Mouse (Mus musculus): ENCODE measurements around the gene Pde7b. TPM values are rescaled to one million over a fixed set of nuclear protein-coding genes. Genes with fewer than 3 reads are reported as not detected.

Pde7b gene
- polyA plus RNA-seq, 1 experiment from 2014 or later = 1.5 TPM

GRCm38 (mm10) chr10:20750642-20751251 is 25.9 kb upstream of the Pde7b start:
- H3K4me2 ChIP-seq (ENCODE audit: low read depth) = no peak overlapping the region
- no peak overlapping the region for H3K4me3 ChIP-seq (ENCODE audit: low read depth, low read length)
- no peaks in the 10 kb centered on the region for H3K9me3 ChIP-seq (ENCODE audit: control insufficient read depth, low read length)
- ATAC-seq (ENCODE audit: insufficient read depth, low FRiP score, low TSS enrichment) = no peak
- H3K4me1 ChIP-seq (ENCODE audit: control insufficient read depth, insufficient read depth, low read length) = no peaks in the 10 kb centered on the region
- no peaks in the 10 kb centered on the region for H3K27me3 ChIP-seq (ENCODE audit: control insufficient read depth, insufficient read depth, low read length)
- no peak overlapping the region for H3K27ac ChIP-seq (ENCODE audit: low read depth, low read length)
- H3K9ac ChIP-seq (ENCODE audit: low read length) = no peak overlapping the region
- H3K36me3 ChIP-seq (ENCODE audit: control insufficient read depth, insufficient read depth, low read length) = no peaks in the 10 kb centered on the region
- WGBS = 92% methylated on average over 5 of the region's 5 CpGs
- DNase-seq (ENCODE audit: low spot score) = no peak

GRCm38 (mm10) chr10:20748938-20749337 is 24.1 kb upstream of the Pde7b start:
- Histone ChIP-seq H3K4me2 (ENCODE audit: low read depth) (no peak overlapping the region), H3K9ac (ENCODE audit: low read length) (no peak overlapping the region), H3K4me1 (ENCODE audit: control insufficient read depth, insufficient read depth, low read length) (no peaks in the 10 kb centered on the region), H3K27me3 (ENCODE audit: control insufficient read depth, insufficient read depth, low read length) (no peaks in the 10 kb centered on the region), H3K27ac (ENCODE audit: low read depth, low read length) (no peak overlapping the region), H3K4me3 (ENCODE audit: low read depth, low read length) (no peak overlapping the region), H3K36me3 (ENCODE audit: control insufficient read depth, insufficient read depth, low read length) (no peaks in the 10 kb centered on the region), H3K9me3 (ENCODE audit: control insufficient read depth, low read length) (no peaks in the 10 kb centered on the region)
- ATAC-seq (ENCODE audit: insufficient read depth, low FRiP score, low TSS enrichment) (no peak), DNase-seq (ENCODE audit: low spot score) (no peak)
- 92% methylated on average over 8 of the region's 8 CpGs for WGBS

DNA sequence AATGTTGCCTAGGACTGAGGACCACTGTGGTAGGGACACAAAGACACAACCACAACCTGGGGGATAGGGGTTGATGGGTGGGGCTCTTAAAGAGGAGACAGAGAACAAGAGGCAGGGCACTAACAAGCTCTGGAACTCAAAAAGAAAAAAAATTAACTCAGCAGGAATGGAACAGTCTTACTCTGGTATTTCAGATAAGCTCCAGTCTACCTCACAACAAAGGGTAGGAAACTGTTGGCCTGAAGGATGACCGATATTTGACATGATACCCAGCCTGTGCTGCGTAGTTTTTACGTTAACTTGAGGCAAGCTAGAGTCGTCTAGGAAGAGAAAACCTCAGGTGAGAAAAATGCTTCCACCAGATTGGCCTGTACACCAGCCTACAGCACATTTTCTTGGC is 22.4 kb upstream of the Pde7b start:
- no peaks in the 10 kb centered on the region for H3K4me1 ChIP-seq (ENCODE audit: control insufficient read depth, insufficient read depth, low read length)

GRCm38 (mm10) chr10:20739801-20740200 is 14.9 kb upstream of the Pde7b start:
- no peak for ATAC-seq (ENCODE audit: insufficient read depth, low FRiP score, low TSS enrichment)
- Histone ChIP-seq H3K4me3 (ENCODE audit: low read depth, low read length) (no peak overlapping the region), H3K4me2 (ENCODE audit: low read depth) (no peak overlapping the region), H3K36me3 (ENCODE audit: control insufficient read depth, insufficient read depth, low read length) (no peaks in the 10 kb centered on the region), H3K27ac (ENCODE audit: low read depth, low read length) (no peak overlapping the region), H3K4me1 (ENCODE audit: control insufficient read depth, insufficient read depth, low read length) (no peaks in the 10 kb centered on the region), H3K9me3 (ENCODE audit: control insufficient read depth, low read length) (no peaks in the 10 kb centered on the region), H3K27me3 (ENCODE audit: control insufficient read depth, insufficient read depth, low read length) (no peaks in the 10 kb centered on the region), H3K9ac (ENCODE audit: low read length) (no peak overlapping the region)
- 90% methylated on average over 3 of the region's 3 CpGs for WGBS
- DNase-seq (ENCODE audit: low spot score) = no peak

More for the DNA sequence above, 22.4 kb upstream of the Pde7b start:
- no peaks in the 10 kb centered on the region for H3K9me3 ChIP-seq (ENCODE audit: control insufficient read depth, low read length)
- H3K9ac ChIP-seq (ENCODE audit: low read length) = no peak overlapping the region
- no peaks in the 10 kb centered on the region for H3K36me3 ChIP-seq (ENCODE audit: control insufficient read depth, insufficient read depth, low read length)
- H3K27ac ChIP-seq (ENCODE audit: low read depth, low read length) = no peak overlapping the region
- no peak overlapping the region for H3K4me2 ChIP-seq (ENCODE audit: low read depth)
- WGBS = 93% methylated on average over 4 of the region's 4 CpGs
- no peak overlapping the region for H3K4me3 ChIP-seq (ENCODE audit: low read depth, low read length)
- no peak for ATAC-seq (ENCODE audit: insufficient read depth, low FRiP score, low TSS enrichment)
- no peaks in the 10 kb centered on the region for H3K27me3 ChIP-seq (ENCODE audit: control insufficient read depth, insufficient read depth, low read length)
- no peak for DNase-seq (ENCODE audit: low spot score)

DNA sequence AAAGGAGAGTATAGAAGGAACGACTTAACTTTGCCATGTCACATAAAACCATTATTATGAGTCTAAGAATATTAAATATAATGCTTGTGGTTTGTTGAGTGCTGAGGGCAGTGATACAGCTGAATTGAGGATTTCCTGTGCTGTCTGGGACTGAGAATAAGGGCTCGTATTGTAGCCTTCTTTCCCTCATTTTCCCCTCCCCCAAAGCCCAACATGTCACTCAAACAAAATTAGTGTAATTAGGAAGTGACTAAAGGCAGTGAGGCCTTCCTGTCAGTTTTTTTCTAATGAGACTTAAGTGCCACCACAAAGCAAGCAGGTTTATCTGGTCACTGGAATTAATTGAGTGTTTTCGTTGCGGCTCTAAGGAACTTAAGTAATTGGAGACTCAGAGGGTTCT is 12.3 kb upstream of the Pde7b start:
- 55% methylated on average over 4 of the region's 4 CpGs for WGBS
- no peak for DNase-seq (ENCODE audit: low spot score)
- Histone ChIP-seq H3K9ac (ENCODE audit: low read length) (no peak overlapping the region), H3K4me1 (ENCODE audit: control insufficient read depth, insufficient read depth, low read length) (no peaks in the 10 kb centered on the region), H3K4me3 (ENCODE audit: low read depth, low read length) (no peak overlapping the region), H3K4me2 (ENCODE audit: low read depth) (no peak overlapping the region), H3K36me3 (ENCODE audit: control insufficient read depth, insufficient read depth, low read length) (no peaks in the 10 kb centered on the region), H3K27ac (ENCODE audit: low read depth, low read length) (no peak overlapping the region), H3K9me3 (ENCODE audit: control insufficient read depth, low read length) (no peaks in the 10 kb centered on the region), H3K27me3 (ENCODE audit: control insufficient read depth, insufficient read depth, low read length) (no peaks in the 10 kb centered on the region)
- ATAC-seq (ENCODE audit: insufficient read depth, low FRiP score, low TSS enrichment) = no peak

DNA sequence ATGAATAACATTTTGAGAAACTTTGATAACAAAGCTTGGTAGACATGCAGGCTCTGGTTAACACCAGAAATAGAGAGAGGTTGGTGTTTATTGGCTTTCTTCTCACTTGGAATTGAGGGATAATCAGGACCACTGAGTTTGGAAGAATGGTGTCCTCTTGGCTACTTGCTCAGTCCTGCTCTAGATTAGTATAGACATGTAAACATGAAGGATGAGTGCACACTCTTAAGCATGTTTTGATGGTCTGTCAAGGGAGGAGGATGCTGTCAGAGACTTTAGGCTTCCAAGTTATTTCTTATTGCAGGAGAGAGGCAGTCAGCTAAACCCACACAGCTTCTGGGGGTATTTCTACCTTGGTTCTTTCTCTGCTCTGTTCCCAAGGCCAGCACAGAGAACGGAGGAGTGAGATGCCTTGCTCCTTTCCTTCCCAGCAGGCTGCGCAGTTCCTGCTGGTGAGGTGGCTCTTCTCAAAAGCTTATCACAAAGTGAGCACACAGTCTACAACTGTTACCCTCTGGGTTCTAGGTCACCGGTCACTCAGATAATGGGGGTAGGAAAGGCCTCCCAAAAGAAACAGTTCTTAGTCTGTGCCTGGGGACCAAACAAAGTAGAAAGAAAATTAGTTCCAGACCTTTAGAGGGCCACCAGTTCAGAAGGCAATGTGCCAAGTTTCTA is 11.0 kb upstream of the Pde7b start:
- DNase-seq (ENCODE audit: low spot score) = no peak

DNA sequence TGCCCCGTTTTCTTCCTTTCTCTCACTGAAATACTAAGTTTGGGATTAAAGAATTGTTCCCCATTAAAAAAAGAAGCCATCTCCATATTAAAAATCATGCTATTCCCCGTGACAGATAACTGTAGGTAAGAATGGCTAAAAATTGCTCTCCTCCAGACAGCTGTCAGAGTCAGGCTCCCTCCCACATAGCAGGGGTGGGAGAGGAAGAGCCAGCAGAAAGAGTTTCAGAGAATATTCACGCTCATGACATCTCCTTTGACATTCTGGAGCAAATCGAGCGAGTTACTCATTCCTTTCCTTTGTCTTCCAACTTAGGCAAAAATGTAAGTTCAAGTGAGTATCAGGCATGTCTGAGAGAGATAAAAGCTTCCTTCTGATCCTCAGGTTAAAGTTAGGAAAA is 8.7 kb upstream of the Pde7b start:
- Histone ChIP-seq H3K27ac (ENCODE audit: low read depth, low read length) (no peak overlapping the region), H3K9ac (ENCODE audit: low read length) (no peak overlapping the region), H3K4me2 (ENCODE audit: low read depth) (no peak overlapping the region), H3K4me1 (ENCODE audit: control insufficient read depth, insufficient read depth, low read length) (no peaks in the 10 kb centered on the region), H3K27me3 (ENCODE audit: control insufficient read depth, insufficient read depth, low read length) (no peaks in the 10 kb centered on the region), H3K4me3 (ENCODE audit: low read depth, low read length) (no peak overlapping the region), H3K9me3 (ENCODE audit: control insufficient read depth, low read length) (no peaks in the 10 kb centered on the region), H3K36me3 (ENCODE audit: control insufficient read depth, insufficient read depth, low read length) (no peaks in the 10 kb centered on the region)
- DNase-seq (ENCODE audit: low spot score) (no peak), ATAC-seq (ENCODE audit: insufficient read depth, low FRiP score, low TSS enrichment) (no peak)
- WGBS = 81% methylated on average over 5 of the region's 5 CpGs

More for the DNA sequence above, 11.0 kb upstream of the Pde7b start:
- Histone ChIP-seq H3K4me1 (ENCODE audit: control insufficient read depth, insufficient read depth, low read length) (no peaks in the 10 kb centered on the region), H3K9ac (ENCODE audit: low read length) (no peak overlapping the region), H3K9me3 (ENCODE audit: control insufficient read depth, low read length) (no peaks in the 10 kb centered on the region), H3K36me3 (ENCODE audit: control insufficient read depth, insufficient read depth, low read length) (no peaks in the 10 kb centered on the region), H3K27ac (ENCODE audit: low read depth, low read length) (no peak overlapping the region), H3K4me2 (ENCODE audit: low read depth) (no peak overlapping the region), H3K4me3 (ENCODE audit: low read depth, low read length) (no peak overlapping the region), H3K27me3 (ENCODE audit: control insufficient read depth, insufficient read depth, low read length) (no peaks in the 10 kb centered on the region)
- WGBS = 82% methylated on average over 3 of the region's 3 CpGs
- no peak for ATAC-seq (ENCODE audit: insufficient read depth, low FRiP score, low TSS enrichment)

DNA sequence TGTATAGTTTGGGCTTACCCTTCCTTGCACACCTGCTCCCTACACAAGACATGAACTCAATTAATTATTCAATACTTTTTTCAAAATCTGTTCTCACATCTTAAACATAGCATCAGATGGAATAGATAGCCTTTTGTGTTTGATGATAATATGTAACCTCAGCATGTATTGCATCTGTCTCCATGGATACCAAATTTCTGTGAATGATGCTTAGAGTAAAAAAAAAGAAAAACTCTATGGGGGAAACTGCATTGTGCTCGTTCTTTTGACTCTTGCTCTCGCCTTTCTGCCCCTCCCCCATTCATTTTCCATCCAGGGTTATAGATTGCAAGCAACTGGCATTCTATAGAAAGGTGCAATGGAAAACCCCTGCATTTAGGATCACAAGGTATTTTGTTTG is 7.3 kb upstream of the Pde7b start:
- ATAC-seq (ENCODE audit: insufficient read depth, low FRiP score, low TSS enrichment) (no peak), DNase-seq (ENCODE audit: low spot score) (no peak)
- Histone ChIP-seq H3K27ac (ENCODE audit: low read depth, low read length) (no peak overlapping the region), H3K36me3 (ENCODE audit: control insufficient read depth, insufficient read depth, low read length) (no peaks in the 10 kb centered on the region), H3K9me3 (ENCODE audit: control insufficient read depth, low read length) (no peaks in the 10 kb centered on the region), H3K4me1 (ENCODE audit: control insufficient read depth, insufficient read depth, low read length) (no peaks in the 10 kb centered on the region), H3K4me3 (ENCODE audit: low read depth, low read length) (no peak overlapping the region), H3K27me3 (ENCODE audit: control insufficient read depth, insufficient read depth, low read length) (no peaks in the 10 kb centered on the region), H3K9ac (ENCODE audit: low read length) (no peak overlapping the region), H3K4me2 (ENCODE audit: low read depth) (no peak overlapping the region)
- WGBS = 40% methylated on average over 2 of the region's 2 CpGs

DNA sequence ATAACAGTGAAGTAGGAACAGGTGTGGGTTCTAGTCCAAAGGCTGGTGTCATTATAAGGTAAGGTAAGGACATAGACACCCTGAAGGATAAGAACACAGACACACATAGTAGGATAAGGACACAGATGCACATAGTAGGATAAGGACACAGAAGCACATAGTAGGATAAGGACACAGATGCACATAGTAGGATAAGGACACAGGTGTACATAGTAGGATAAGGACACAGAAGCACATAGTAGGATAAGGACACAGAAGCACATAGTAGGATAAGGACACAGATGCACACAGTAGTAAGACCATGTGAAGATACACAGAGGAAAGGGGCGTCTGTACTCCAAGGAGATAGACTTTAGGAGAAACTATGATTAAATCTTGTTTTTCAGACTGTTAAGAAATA is 5.2 kb upstream of the Pde7b start:
- WGBS = 80% methylated on average over 1 of the region's 1 CpGs
- H3K4me2 ChIP-seq (ENCODE audit: low read depth) = no peak overlapping the region
- H3K4me1 ChIP-seq (ENCODE audit: control insufficient read depth, insufficient read depth, low read length) = no peaks in the 10 kb centered on the region
- H3K36me3 ChIP-seq (ENCODE audit: control insufficient read depth, insufficient read depth, low read length) = no peaks in the 10 kb centered on the region
- no peaks in the 10 kb centered on the region for H3K9me3 ChIP-seq (ENCODE audit: control insufficient read depth, low read length)
- H3K27ac ChIP-seq (ENCODE audit: low read depth, low read length) = no peak overlapping the region
- DNase-seq (ENCODE audit: low spot score) (no peak), ATAC-seq (ENCODE audit: insufficient read depth, low FRiP score, low TSS enrichment) (no peak)
- no peaks in the 10 kb centered on the region for H3K27me3 ChIP-seq (ENCODE audit: control insufficient read depth, insufficient read depth, low read length)
- H3K4me3 ChIP-seq (ENCODE audit: low read depth, low read length) = no peak overlapping the region
- no peak overlapping the region for H3K9ac ChIP-seq (ENCODE audit: low read length)

All from neural tube, embryonic 11.5 days (tissue).